Mouse (Mus musculus) mouse embryonic stem cell (cell line): ENCODE results near the gene Ccrl2.

ENCODE experiments used
- in situ Hi-C, 2 experiments: fragments of 300-500 bp; cut with MboI; formaldehyde crosslinking; loops; 1 replicate in 1 of 2; 3 replicates in 1 of 2; pipeline ENCODE4 v1.14.3; 2019 to 2020; ENCODE audit warnings: low sequenced_read_pairs in 2 of 2, low pct_unique_long_range_greater_than_20kb in 1 of 2, mixed read lengths in 1 of 2; ENCODE audit not compliant: unreplicated experiment in 1 of 2

The Ccrl2 gene

DNA sequence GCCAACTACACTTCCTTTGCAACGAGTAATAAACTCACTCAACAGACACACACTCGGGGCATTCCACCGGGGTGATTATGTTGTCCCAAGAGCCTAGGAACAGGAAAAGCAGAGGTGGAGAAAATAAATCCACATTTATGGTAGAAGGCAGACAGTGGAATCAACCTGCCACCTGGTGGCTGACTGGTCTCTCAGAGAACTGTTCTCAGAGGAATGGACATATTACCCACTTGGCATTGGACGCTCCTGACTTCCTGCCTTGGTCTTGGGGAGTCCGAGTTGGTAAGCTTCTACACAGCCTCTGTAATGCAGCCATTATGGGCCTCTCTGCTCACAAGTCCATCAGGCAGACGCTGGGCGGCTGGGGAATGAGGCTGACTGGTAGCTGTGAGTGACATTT lies 14.9 kb upstream of the Ccrl2 start:
- in situ Hi-C loops = loop anchor here (10.0 to 25.0 kb wide), 2 partner anchors 160 to 167 kb away; partner anchors contain the start of gene Fam240a (in 1 of the 2)

DNA sequence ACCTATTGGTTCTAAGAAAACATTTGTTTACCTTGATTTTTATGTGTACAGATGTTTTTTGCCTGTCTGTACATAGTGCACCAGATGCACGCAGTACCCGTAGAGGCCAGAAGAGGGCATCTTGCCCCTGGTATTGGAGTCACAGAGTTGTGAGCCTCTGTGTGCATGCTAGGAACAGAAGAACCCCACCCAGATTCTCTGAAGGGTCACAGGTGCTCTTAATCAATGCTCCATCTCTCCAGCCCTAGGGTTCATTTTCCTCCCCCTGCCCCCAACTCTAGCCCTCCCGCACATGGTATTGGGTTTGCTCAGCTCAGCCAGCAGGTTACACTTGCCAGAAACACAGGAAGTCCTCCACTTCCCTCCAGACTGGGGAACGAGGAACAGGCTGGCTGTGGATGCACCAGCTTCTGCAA lies 13.2 kb upstream of the Ccrl2 start:
- in situ Hi-C loops = loop anchor here (10.0 to 25.0 kb wide), 2 partner anchors 158 to 166 kb away; partner anchors contain the start of gene Fam240a (in 1 of the 2)

DNA sequence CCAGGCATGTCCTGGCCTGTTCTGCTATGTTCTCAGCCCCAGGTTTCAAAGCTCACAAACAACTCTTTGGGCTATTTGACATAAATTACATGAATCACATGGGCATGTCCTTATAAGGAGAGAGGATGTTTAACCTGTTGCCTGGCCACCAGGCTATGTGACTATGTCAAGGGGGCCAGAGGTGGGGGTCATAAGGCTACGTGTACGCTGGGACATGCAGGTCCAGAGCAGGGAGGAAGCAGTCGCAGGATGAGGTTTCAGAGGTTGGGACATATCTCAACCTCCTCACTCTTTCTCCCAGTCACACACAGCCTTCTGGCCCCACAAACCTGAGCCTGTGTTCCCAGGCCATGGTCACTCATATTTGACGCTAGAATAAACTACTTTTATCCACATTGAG lies 9.7 kb upstream of the Ccrl2 start:
- in situ Hi-C loops = loop anchor here in 1 of 2 experiments (25.0 kb wide), 1 partner anchor 155 kb away; the partner anchor contains the start of gene Fam240a

DNA sequence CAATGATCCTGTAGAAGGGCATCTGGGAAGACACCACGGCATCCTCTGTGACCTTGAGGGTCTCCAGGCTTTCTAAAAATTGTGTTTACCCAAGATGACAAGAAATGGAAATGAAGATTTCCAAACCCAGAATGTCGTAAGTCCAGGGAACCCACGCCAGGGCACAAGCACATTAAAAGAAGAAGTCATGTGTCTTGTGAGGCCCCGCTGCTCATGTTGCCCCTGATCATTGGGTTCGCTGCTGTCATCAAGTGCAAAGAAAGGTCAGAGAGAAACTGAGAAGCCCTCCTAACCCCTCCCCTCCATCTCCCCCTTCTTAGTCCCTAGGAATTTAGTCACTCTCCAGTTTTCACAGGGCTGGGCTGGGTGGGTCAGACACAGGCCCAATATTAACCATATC lies 5.5 kb upstream of the Ccrl2 start:
- in situ Hi-C loops = loop anchor here in 1 of 2 experiments (25.0 kb wide), 1 partner anchor 151 kb away; the partner anchor contains the start of gene Fam240a

DNA sequence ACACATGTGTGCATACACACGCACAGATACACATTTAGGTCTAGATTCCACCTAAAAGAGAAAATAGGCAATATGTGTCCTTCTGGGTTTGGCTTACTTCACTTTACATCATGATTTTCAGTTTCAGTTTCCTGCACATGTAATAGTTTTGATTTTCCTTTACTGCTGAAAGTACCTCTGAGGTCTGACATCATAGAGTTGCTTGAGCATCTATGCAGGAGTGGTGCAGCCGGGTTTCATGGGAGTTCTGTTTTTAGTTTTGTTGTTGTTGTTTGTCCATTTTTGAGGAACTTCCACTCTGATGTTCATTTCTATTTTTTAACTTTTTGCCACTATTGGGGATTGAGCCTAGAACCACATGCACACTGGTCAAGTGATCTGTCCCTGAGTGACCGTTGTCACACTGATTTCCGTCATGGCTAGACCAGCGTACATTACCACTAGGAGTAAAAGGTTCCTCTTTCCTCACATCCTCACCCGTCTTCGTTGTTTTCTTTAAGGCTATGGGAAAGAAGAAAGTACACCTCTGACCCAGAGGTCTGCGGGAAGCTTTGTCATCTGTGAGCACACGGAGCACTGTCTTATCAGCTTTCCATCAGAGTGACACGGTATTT lies 1.7 kb upstream of the Ccrl2 start:
- in situ Hi-C loops = loop anchor here in 1 of 2 experiments (25.0 kb wide), 1 partner anchor 147 kb away; the partner anchor contains the start of gene Fam240a

DNA sequence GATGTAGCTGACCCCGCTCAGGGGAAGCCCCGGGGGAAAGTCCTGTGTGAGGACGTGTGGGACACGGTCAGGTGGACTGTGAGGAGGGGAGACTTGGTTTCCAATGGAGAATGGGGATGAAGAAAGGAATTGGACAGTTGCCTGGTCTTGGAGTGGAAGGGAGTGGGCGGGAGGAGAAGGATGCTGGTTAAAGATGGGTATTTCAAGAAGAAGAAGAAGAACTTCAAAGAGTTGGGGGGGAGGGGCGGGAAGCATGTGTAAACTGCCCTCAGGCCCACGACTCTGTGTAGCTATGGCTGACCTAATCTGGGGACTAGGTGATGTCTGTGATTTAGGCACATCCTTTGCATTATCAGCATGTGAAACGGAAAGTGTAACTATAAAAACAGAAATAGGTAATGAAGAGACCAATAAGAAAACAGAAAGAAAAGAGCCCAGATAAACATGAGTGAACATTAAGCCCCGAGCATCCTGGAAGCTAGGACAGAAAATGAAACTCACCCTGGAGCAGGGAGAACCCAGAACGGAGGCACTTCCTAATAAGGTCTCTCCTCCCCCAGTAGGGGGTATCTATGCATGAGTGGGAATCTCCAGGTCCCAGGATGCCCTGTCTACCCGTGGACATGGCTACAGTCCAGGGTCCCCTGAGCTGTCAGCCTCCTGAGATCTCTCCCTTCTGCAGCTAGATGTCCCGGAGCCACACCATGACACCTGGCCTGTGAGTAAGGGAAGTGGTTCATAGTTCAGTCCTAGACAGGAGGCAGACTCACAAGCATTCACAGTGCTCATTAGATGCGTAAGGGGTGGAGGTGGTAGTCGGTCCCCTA lies 438 bp upstream of the Ccrl2 start:
- in situ Hi-C loops = loop anchor here in 1 of 2 experiments (25.0 kb wide), 1 partner anchor 145 kb away; the partner anchor contains the start of gene Fam240a

DNA sequence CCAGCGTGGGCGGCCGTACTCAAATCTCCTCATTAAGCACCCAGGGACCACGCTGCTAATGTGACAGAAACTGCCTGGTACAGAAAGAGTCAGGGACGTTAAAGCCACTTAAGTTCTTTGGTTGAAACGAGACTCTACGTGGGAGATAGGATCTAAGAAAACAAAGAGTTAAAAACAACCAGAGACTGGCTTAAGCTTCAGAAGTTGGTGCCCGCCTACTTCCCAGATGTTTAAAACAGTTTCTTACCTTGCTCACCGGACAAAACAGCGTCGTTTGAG lies 861 bp downstream of the Ccrl2 start:
- in situ Hi-C loops = loop anchor here in 1 of 2 experiments (25.0 kb wide), 1 partner anchor 144 kb away; the partner anchor contains the start of gene Fam240a

DNA sequence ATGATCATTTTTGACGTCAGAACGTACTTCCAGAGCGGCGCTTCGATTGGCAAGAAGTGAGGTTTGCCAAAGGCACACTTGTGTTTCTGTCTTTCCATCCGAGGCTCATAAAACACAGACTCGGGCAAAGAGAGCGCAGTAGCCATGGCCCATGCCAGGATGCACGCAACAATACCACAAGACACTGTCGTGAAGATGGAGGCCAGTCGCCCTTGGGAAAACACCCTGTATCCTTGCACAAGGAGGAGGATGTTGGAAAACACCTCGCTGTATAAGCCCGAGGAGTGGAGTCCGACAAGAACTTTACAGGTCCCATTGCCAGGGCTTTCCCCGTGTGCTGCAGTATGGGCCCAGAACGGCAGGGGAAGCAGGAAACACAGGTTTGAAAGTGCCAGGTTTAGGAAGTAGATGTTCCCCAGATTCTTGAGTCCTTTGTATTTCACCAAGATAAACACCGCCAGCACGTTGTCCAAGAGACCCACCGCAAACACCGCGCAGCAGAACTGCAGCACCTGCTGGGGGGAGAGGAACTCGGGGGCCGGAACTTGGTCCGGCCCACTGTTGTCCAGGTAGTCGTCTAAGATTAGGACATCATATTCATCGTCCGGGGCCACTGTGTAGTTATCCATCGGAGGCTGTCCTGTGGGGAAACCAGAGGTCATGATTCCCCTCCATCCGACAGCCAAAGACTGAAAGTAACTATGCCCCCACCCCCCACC lies 1.4 kb downstream of the Ccrl2 start:
- in situ Hi-C loops = loop anchor here in 1 of 2 experiments (25.0 kb wide), 1 partner anchor 144 kb away; the partner anchor contains the start of gene Fam240a

DNA sequence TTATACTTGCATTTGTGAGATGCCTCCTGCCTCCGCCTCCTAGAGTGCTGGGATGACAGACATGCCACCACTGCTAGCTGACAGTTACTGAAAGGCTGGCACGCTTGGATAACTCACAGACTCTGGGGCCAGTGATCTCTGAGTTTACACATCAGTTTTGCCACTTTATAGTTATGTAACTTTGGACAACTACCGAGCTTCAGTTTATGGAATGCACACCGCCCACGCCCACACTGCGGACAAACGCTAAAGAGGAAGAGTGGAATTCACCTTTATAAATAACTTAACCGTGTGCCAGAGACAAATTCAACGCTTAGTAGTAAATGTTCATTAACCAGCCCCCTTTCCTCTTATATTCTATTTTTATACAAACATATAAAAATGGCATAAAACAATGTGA lies 2.4 kb downstream of the Ccrl2 start:
- in situ Hi-C loops = loop anchor here in 1 of 2 experiments (25.0 kb wide), 1 partner anchor 143 kb away; the partner anchor contains the start of gene Fam240a

DNA sequence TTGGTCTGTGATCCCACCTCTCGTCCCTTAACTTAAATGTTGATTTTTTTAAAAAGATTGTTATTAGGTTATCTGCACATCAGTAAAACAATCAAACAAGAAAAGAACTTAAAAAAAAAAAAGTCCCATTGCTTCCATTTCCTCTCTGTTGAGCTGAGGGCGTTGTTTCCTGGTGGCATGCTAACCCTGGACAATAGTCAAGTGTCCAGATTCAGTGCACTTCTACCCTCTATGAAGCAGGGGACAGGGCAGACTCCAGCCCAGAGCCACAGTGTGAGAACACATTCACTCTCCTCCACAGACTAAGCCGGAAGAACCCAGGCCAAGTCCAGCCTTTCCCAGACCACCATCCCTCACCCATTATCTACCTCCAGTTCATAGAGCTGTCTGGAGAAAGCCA lies 8.9 kb downstream of the Ccrl2 start:
- in situ Hi-C loops = no loop called here

DNA sequence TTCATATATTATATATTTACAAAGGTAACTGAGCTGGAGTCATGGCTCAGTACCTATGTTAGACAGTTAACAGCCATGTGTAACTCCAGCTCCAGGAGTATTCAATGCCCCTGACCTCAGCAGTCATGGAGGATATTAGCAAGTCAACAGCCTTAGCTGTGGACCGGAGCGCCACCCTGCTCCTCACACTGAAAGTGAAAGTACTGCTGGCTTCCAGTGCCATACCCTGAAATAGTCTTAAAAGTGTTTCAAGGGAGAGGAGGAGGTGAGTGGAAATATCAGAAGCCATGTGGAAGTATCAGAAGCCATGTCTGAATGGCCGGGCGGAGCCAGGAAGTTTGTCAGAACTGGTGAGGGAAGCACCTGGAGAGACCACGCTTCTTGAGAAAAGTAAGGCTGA lies 10.1 kb downstream of the Ccrl2 start:
- in situ Hi-C loops = no loop called here

DNA sequence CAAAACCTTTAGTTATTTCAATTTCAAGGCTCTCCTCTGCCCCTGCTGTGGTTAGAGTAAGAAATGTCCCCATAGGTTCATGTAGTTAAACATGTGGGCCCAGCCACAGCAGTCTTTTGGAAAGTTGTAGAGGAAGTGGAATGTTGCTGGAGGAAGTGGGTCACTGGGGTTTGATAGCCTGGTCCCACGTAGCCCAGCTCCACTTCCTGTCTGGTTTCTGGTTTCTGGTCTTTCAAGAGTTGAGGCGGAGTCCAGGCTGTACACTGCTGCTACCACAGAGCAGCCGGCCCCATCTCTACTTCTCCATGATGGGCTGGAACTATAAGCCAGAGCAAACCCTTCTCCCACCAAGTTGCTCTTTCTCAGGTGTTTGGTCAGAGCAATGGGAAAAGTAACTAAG lies 11.1 kb downstream of the Ccrl2 start:
- in situ Hi-C loops = no loop called here

DNA sequence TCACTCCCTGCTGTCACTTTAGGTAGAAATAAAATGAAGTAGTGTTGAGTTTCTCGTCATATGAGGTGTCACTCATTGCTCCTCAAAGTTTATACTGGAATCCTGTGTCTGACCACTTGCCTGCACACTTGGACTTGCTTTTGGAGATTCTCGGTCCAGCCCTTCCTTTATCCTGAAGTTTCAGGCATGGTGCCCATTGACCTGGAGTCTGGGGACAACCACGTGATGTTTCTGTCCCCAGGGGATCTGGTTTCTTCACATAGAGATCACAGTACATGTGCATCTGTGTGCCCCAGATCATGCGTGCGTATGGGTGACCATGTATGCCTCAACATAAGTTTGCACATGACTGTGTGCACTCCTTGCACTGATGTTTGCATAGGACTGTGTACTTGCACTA lies 15.1 kb downstream of the Ccrl2 start:
- in situ Hi-C loops = no loop called here

DNA sequence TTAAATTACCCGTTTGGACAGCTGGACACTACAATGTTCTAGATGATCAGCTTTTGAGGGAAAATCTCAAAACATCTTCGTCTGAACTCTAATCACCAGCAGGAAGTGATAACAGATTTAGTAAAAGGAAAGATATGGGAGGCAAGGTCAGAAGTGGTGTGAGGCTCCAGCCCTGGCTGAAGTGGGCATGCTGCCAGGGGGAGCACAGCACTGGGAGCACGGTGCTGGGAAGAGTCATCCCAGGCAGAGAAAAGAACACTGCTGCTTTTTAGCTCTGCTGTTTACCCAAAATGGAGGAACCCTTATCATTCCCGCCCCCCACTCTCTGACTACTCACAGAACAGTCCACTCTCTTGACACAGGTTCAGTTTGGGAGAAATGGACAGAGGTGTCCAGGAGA lies 17.4 kb downstream of the Ccrl2 start:
- in situ Hi-C loops = no loop called here

DNA sequence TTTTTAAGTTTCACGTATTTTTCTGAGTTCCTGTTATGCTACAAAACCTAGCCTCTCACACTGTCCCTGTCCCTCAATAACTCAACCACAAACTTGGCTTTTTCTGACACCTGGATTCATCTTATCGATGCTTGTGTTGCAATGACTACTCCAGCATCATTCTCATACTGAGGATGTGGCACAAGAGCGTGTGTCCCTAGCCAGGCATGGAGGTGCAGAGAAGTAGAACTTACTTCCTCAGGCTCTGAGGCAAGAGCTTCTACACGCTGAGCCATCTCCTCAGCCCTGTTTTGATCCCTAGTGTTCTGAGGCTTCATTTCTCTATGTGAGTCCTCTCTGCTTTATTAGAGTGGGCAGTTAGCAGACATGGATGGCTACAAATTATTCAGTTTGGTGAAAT lies 23.6 kb downstream of the Ccrl2 start:
- in situ Hi-C loops = no loop called here

DNA sequence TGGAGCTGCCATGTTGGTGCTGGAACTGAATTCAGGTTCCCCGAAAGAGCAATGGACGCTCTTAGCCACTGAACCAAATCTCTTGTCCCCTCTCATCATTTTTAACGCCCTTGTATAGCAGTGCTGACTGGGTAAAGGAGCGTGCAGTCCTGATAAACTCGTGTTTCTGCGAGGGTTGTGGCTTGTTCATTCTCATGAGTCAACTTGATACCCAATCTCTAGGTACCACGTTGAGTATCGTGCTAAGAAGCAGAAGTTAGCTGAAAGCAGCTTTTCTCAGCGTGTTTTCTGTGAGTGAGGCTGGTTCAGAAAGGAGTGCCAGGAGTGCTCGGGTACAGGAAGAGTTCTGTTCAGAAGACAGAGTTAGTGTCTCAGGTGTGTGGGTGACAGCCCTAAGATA lies 30.5 kb downstream of the Ccrl2 start:
- in situ Hi-C loops = no loop called here

DNA sequence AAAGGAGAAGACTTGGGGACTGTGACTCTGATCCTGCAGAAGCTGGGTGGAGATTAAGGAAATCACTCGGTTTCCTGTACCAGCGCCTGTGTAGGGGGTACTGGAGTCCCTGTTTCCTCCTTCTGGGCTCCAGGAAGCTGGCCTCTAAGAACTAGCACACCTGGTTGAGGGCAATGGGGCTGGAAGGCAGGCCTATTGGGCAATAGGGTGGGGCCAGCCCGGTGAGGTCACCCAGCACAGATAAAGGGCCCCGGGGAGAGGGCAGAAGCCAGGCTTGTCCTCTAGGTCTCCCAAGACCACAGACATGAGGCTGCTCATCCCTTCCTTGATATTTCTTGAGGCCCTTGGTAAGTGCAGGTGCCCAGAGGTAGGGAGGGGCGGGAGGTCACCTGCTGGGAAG lies 38.3 kb downstream of the Ccrl2 start, which contains the start of gene Ltf:
Gene Ltf, plus strand, starts transcription at position 250 of the 400 bp plus-strand sequence.
- in situ Hi-C loops = no loop called here

DNA sequence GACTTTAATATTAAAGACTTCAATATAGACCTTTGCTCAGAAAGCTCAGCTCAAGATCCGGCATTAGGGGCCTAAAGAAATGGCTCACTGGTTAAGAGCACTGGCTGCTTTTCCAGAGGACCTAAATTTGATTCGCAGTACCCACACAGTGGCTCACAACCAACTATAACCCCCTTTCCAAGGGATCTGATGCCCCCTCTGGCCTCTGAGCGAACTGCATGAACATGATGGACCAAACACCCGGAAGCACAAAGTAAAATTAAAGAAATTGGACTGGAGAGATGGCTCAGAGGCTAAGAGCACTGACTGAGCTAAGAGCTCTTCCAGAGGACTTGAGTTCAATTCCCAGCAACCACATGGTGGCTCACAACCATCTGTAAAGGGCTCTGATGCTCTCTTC lies 41.7 kb downstream of the Ccrl2 start:
- in situ Hi-C loops = no loop called here

DNA sequence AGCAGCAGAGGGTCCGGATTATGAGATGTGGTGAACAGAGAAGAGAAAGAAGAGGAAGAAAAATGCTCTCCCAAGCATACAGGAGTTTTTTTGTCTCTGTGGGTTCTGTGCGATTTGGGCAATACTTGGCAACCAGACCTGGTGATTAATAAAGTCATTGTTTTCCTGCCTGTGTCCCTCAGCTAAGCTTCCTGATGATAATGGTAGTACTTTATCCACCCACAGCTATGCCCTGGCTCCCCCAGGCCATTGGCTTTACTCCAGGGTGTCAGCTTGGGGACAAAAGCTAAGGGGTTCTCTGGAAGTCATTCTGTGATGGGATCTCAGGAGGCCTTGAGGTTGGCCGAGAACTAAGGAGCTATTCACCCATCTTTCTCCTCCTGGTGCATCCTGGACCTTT lies 45.3 kb downstream of the Ccrl2 start:
- in situ Hi-C loops = no loop called here
